Comparison of ENCODE assay signal across 8 mouse cellular contexts in the genomic region with DNA sequence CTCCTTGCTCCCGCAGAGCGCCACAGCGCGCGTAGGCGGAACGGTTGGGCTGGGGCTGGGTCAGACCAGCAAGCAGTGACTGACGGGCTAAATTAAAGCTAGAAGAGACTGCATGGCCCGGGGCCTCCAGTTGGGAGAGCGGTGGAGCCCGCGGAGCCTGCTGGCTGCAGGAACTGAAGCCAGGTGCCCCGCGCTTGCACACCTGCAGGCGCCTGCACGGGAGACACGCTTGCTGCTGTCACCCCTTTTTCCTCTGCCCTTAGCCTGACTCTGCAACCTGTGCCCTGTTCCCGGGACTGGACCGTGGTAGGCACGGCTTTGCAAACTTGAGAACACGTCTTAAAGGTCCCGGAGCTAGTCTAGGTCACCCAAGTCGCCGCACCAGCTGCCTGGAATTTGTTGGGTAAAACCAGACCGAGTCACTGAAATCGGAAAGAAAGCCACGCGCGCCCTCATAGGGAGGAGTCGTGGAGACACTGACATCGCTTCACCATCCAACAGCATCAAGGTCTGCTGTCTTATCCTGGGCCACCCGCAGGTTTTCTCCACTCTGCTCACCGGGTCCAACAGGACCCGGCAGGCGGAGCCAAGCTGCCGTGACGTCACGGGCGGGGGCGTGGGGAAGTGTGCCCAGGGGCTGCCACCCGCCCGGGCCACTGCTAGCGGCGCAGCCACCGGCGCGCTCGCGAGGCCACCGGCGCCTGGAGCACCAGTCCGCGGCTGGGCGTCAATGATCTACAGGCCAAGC. TPM values are rescaled to one million over a fixed set of nuclear protein-coding genes. Genes with fewer than 3 reads are reported as not detected.
DNase-seq lines count a peak whose midpoint lies in the region; ATAC-seq and TF ChIP-seq lines count a peak whose summit lies in the region.

TSS of gene Sstr2 (plus strand) at position 671 of the 748 bp plus-strand sequence.

- H3K4me1 ChIP-seq in embryonic facial prominence, embryonic 12.5 days, result peaks cover 17% of the 10 kb centered on the region
- peaks cover 21% of the 10 kb centered on the region for H3K4me1 ChIP-seq in heart, embryonic 13.5 days
- H3K4me1 ChIP-seq in kidney, embryonic 16.5 days (ENCODE audit: insufficient read depth, low read length), result peaks cover 26% of the 10 kb centered on the region
- H3K4me1 ChIP-seq in liver, embryonic 13.5 days (replicated peaks), result peaks cover 14% of the 10 kb centered on the region; the same call in 1 of the 2 replicates
- H3K4me1 ChIP-seq in stomach, postnatal 0 days (replicated peaks; ENCODE audit: control insufficient read depth, insufficient read depth), result 0 out of 2 replicates have a peak, but pooled peaks cover 5% of the 10 kb centered on the region

- no peaks in the 10 kb centered on the region for H3K36me3 ChIP-seq in embryonic facial prominence, embryonic 12.5 days
- H3K36me3 ChIP-seq in heart, embryonic 13.5 days, result no peaks in the 10 kb centered on the region
- no peaks in the 10 kb centered on the region for H3K36me3 ChIP-seq in kidney, embryonic 16.5 days (ENCODE audit: insufficient read depth, low read length)
- H3K36me3 ChIP-seq in liver, embryonic 13.5 days, result no peaks in the 10 kb centered on the region
- no peaks in the 10 kb centered on the region for H3K36me3 ChIP-seq in stomach, postnatal 0 days (ENCODE audit: control insufficient read depth, insufficient read depth, low read length)

- H3K4me2 ChIP-seq in embryonic facial prominence, embryonic 12.5 days (replicated peaks), result peak within 1 kb of the TSS; percentile 97
- peak within 1 kb of the TSS; percentile 97 for H3K4me2 ChIP-seq in heart, embryonic 13.5 days
- peak within 1 kb of the TSS; percentile 94 for H3K4me2 ChIP-seq in kidney, embryonic 16.5 days (replicated peaks; ENCODE audit: low read depth, low read length)
- H3K4me2 ChIP-seq in liver, embryonic 13.5 days, result peak within 1 kb of the TSS; percentile 65
- peak within 1 kb of the TSS; percentile 74 for H3K4me2 ChIP-seq in stomach, postnatal 0 days (replicated peaks; ENCODE audit: low read depth)

- H3K4me3 ChIP-seq in embryonic facial prominence, embryonic 12.5 days, result peak within 1 kb of the TSS; percentile 47
- peak within 1 kb of the TSS; percentile 57 for H3K4me3 ChIP-seq in heart, embryonic 13.5 days
- peak within 1 kb of the TSS; percentile 51 for H3K4me3 ChIP-seq in kidney, embryonic 16.5 days (ENCODE audit: low read length)
- peak within 1 kb of the TSS; percentile 49 for H3K4me3 ChIP-seq in liver, embryonic 13.5 days (replicated peaks)
- H3K4me3 ChIP-seq in stomach, postnatal 0 days (ENCODE audit: low read depth, low read length), result peak within 1 kb of the TSS; percentile 32

- TF ChIP-seq EP300 in stomach, postnatal 0 days (optimal IDR thresholded peaks at IDR 0.05), result no peak

- peak; percentile 71; the same call in 1 of the 2 replicates for ATAC-seq in embryonic facial prominence, embryonic 12.5 days (ENCODE audit: insufficient number of reproducible peaks, insufficient read depth, low FRiP score, low TSS enrichment)
- ATAC-seq in heart, embryonic 13.5 days (ENCODE audit: extremely low read depth, insufficient number of reproducible peaks, low FRiP score, low TSS enrichment), result no peak; the same call in 1 of the 2 replicates
- ATAC-seq in kidney, embryonic 16.5 days (ENCODE audit: low FRiP score, low TSS enrichment), result peak; percentile 84
- ATAC-seq in liver, embryonic 13.5 days (ENCODE audit: low read depth), result peak; percentile 19
- ATAC-seq in stomach, postnatal 0 days (ENCODE audit: low FRiP score, low TSS enrichment), result peak; percentile 63

- DNase-seq in B cell, adult 2 months, result peak; percentile 91
- peak; percentile 86 for DNase-seq in adrenal gland, postnatal 10 days
- peak; percentile 10 for DNase-seq in liver, embryonic 13.5 days
- peak; percentile 80 for DNase-seq in neural tube, embryonic 10.5 days (ENCODE audit: extremely low spot score, low spot score)
- DNase-seq in stomach, postnatal 0 days (ENCODE audit: low spot score), result peak; percentile 84

- WGBS in embryonic facial prominence, embryonic 12.5 days, result under 1% methylated on average over 54 of the region's 54 CpGs
- 2% methylated on average over 54 of the region's 54 CpGs for WGBS in heart, embryonic 13.5 days
- under 1% methylated on average over 54 of the region's 54 CpGs for WGBS in kidney, embryonic 16.5 days
- WGBS in liver, embryonic 13.5 days (ENCODE audit: insufficient replicate concordance), result 3% methylated on average over 54 of the region's 54 CpGs
- WGBS in stomach, postnatal 0 days, result under 1% methylated on average over 54 of the region's 54 CpGs

- peaks cover 45% of the 10 kb centered on the region for H3K27me3 ChIP-seq in embryonic facial prominence, embryonic 12.5 days
- H3K27me3 ChIP-seq in heart, embryonic 13.5 days (replicated peaks), result peaks cover 63% of the 10 kb centered on the region
- H3K27me3 ChIP-seq in kidney, embryonic 16.5 days (ENCODE audit: insufficient read depth, low read length), result peaks cover 36% of the 10 kb centered on the region
- peaks cover 49% of the 10 kb centered on the region for H3K27me3 ChIP-seq in liver, embryonic 13.5 days
- 0 out of 2 replicates have a peak, but pooled peaks cover 3% of the 10 kb centered on the region for H3K27me3 ChIP-seq in stomach, postnatal 0 days (ENCODE audit: control insufficient read depth, insufficient read depth, low read length)

- peak within 1 kb of the TSS; percentile 56 for H3K9ac ChIP-seq in embryonic facial prominence, embryonic 12.5 days
- peak within 1 kb of the TSS; percentile 80 for H3K9ac ChIP-seq in heart, embryonic 13.5 days
- peak within 1 kb of the TSS; percentile 65 for H3K9ac ChIP-seq in kidney, embryonic 16.5 days (replicated peaks; ENCODE audit: low read length)
- peak within 1 kb of the TSS; percentile 26; the same call in 1 of the 2 replicates for H3K9ac ChIP-seq in liver, embryonic 13.5 days
- peak within 1 kb of the TSS; percentile 41; the same call in 1 of the 2 replicates for H3K9ac ChIP-seq in stomach, postnatal 0 days (ENCODE audit: low read length)

- no peaks in the 10 kb centered on the region for H3K9me3 ChIP-seq in embryonic facial prominence, embryonic 12.5 days
- H3K9me3 ChIP-seq in heart, embryonic 13.5 days, result no peaks in the 10 kb centered on the region
- no peaks in the 10 kb centered on the region for H3K9me3 ChIP-seq in kidney, embryonic 16.5 days (ENCODE audit: low read length)
- no peaks in the 10 kb centered on the region for H3K9me3 ChIP-seq in liver, embryonic 13.5 days (replicated peaks)
- no peaks in the 10 kb centered on the region for H3K9me3 ChIP-seq in stomach, postnatal 0 days (ENCODE audit: control insufficient read depth, low read length)

- TF ChIP-seq CTCF in stomach, postnatal 0 days (IDR thresholded peaks at IDR 0.05; ENCODE audit: low read depth), result no peak

- H3K27ac ChIP-seq in embryonic facial prominence, embryonic 12.5 days, result no peak within 1 kb of the TSS
- H3K27ac ChIP-seq in heart, embryonic 13.5 days (replicated peaks), result no peak within 1 kb of the TSS
- H3K27ac ChIP-seq in kidney, embryonic 16.5 days (ENCODE audit: low read length), result no peak within 1 kb of the TSS
- H3K27ac ChIP-seq in liver, embryonic 13.5 days, result 0 out of 2 replicates have a peak within 1 kb of the TSS, but pooled peaks have one; percentile 58
- H3K27ac ChIP-seq in stomach, postnatal 0 days (replicated peaks), result no peak within 1 kb of the TSS

RNA-seq across cellular contexts. Expression of gene Sstr2, which starts in this region (rescaled TPM):
- 1 to 10 TPM; 1.9 to 3.0 TPM for total RNA-seq in adrenal gland, postnatal 10 days (2021)
- polyA plus RNA-seq in embryonic facial prominence, embryonic 12.5 days (2016; fragmentation: Nextera tagmentation; extraction: Ambion mirVana), result 3.0 and 3.3 TPM in 2 replicates
- 0.39 and 0.45 TPM in 2 replicates for polyA plus RNA-seq in heart, embryonic 13.5 days (2015; fragmentation: Nextera tagmentation; extraction: Ambion mirVana)
- 0.36 and 0.47 TPM in 2 replicates for polyA plus RNA-seq in kidney, embryonic 16.5 days (2015; fragmentation: Nextera tagmentation; extraction: Ambion mirVana)
- 2.7 and 2.9 TPM in 2 replicates for polyA plus RNA-seq in liver, embryonic 13.5 days (2015; fragmentation: Nextera tagmentation; extraction: Ambion mirVana)
- 1.5 and 1.8 TPM in 2 replicates for polyA plus RNA-seq in stomach, postnatal 0 days (2015; fragmentation: Nextera tagmentation; extraction: Ambion mirVana)

Comparison
In these comparisons a context has a peak if more than half of its experiments do, and no peak if none do; other contexts are left out.
1. Peak in ATAC-seq, H3K4me3 ChIP-seq, H3K9ac ChIP-seq and H3K4me2 ChIP-seq in kidney, embryonic 16.5 days; RNA of the gene not detected or under 1 TPM.
2. DNase-seq: peak in every context shown above with its lines; median percentile 91 in B cell, adult 2 months; 86 in adrenal gland, postnatal 10 days; 84 in stomach, postnatal 0 days; 80 in neural tube, embryonic 10.5 days; 10 in liver, embryonic 13.5 days.
3. H3K9ac ChIP-seq: peak in every context shown above with its lines; median percentile 80 in heart, embryonic 13.5 days; 65 in kidney, embryonic 16.5 days; 56 in embryonic facial prominence, embryonic 12.5 days; 41 in stomach, postnatal 0 days; 26 in liver, embryonic 13.5 days.